Mouse (Mus musculus) brown adipose tissue, adult 24 weeks (tissue): ENCODE results near the gene Pdzrn4. TPM values are rescaled to one million over a fixed set of nuclear protein-coding genes. Genes with fewer than 3 reads are reported as not detected.

Experiments
- H3K27ac ChIP-seq: fragments of 200-500 bp; replicated peaks from 2 replicates; pipeline ENCODE4 v1.5.1; 2012; ENCODE audit warnings: low read depth, mild to moderate bottlenecking, low read length
- H3K4me1 ChIP-seq: fragments of 200-500 bp; 2 replicates; pipeline ENCODE4 v1.6.1; 2012; ENCODE audit warnings: low read length, mixed read lengths; ENCODE audit not compliant: control insufficient read depth, insufficient read depth, insufficient read length
- H3K4me3 ChIP-seq: fragments of 200-500 bp; 2 replicates; pipeline ENCODE4 v1.5.1; 2012; ENCODE audit warnings: low read depth, mild to moderate bottlenecking, low read length, moderate library complexity; ENCODE audit not compliant: insufficient read depth
- polyA plus RNA-seq: library from polyadenylated mRNA; stranded (reverse); fragments of >200 nt; gene quantifications from 2 replicates; pipeline ENCODE4 v1.2.4, GENCODE M21; 2012; ENCODE audit not compliant: missing spikeins, insufficient read depth, insufficient read length

Gene Pdzrn4
- polyA plus RNA-seq, 1 experiment, result not detected

GRCm38 (mm10) chr15:92678377-92678776 lies 281.7 kb downstream of the Pdzrn4 start:
- no peak overlapping the region for H3K27ac ChIP-seq
- H3K4me3 ChIP-seq, result no peak overlapping the region

GRCm38 (mm10) chr15:92679541-92679940 lies 282.9 kb downstream of the Pdzrn4 start:
- Histone ChIP-seq H3K4me1 (no peaks in the 10 kb centered on the region), H3K4me3 (no peak overlapping the region), H3K27ac (no peak overlapping the region)

More at GRCm38 (mm10) chr15:92678377-92678776, 281.7 kb downstream of the Pdzrn4 start:
- H3K4me1 ChIP-seq, result no peaks in the 10 kb centered on the region

GRCm38 (mm10) chr15:92696276-92696956 lies 299.7 kb downstream of the Pdzrn4 start:
- Histone ChIP-seq H3K27ac (no peak overlapping the region), H3K4me3 (no peak overlapping the region), H3K4me1 (no peaks in the 10 kb centered on the region)

GRCm38 (mm10) chr15:92704146-92704545 lies 307.5 kb downstream of the Pdzrn4 start:
- Histone ChIP-seq H3K27ac (no peak overlapping the region), H3K4me1 (no peaks in the 10 kb centered on the region), H3K4me3 (no peak overlapping the region)

DNA sequence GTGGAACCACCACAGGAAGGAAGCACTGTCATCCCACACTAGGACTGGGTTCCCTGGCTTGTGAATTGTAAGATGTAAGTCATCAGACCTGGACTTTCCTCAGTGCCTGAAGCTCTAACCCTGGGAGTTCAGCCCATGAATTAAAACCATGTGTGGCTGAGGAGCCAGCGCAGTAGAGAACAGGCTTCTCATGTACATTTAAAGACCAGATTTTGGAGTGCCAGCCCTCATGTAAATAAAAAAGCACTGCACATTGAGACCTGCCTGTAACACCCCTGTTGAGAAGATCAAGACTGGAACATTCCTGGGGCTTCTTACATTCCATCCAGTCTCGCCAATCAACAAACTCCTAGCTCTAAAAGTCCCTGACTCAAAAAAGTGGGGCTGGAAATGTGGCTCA lies 342.0 kb downstream of the Pdzrn4 start:
- Histone ChIP-seq H3K4me1 (no peaks in the 10 kb centered on the region), H3K27ac (no peak overlapping the region), H3K4me3 (no peak overlapping the region)

DNA sequence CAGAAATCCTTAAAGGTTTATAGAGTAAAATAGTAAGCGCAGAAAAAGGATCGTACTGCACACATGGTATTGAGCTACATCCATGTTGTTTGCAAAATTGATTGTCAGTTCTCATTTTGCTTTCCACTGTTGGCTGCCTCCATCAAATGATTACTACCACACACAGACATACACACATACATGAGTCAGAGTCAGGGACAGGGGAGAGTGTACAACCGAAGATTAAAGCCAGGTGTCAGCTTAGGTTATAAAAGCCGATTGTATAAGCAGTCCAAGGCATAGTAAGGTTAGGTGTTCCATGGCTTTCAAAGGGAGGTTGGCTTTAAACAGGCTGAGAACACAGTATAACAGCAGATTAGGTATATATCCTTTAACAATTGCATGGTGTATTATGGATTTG lies 343.2 kb downstream of the Pdzrn4 start:
- no peaks in the 10 kb centered on the region for H3K4me1 ChIP-seq
- no peak overlapping the region for H3K27ac ChIP-seq
- no peak overlapping the region for H3K4me3 ChIP-seq

- H3K27ac ChIP-seq, result no peak overlapping the region
- no peaks in the 10 kb centered on the region for H3K4me1 ChIP-seq
- no peak overlapping the region for H3K4me3 ChIP-seq
These were observed 346.9 kb downstream of the Pdzrn4 start for GRCm38 (mm10) chr15:92743624-92744023.

DNA sequence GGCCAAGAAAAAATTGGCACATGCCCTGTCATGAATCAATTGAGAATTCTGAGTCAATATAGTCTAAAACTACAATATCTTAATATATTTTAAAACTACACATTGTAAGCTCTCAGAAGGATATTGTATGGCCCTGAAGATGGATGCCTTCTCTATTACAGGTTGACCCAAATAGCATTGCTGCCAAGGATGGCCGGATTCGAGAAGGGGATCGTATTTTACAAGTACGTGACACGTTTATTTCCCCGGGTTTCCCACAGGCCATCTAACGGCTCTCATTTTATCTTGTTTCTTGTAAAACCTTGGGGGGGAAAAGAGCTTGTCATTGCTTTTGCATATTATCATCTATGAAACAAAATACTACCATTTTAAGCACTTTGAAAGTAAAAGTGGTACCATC lies 349.4 kb downstream of the Pdzrn4 start:
- Histone ChIP-seq H3K4me1 (no peaks in the 10 kb centered on the region), H3K27ac (no peak overlapping the region), H3K4me3 (no peak overlapping the region)

GRCm38 (mm10) chr15:92752167-92752566 lies 355.5 kb downstream of the Pdzrn4 start:
- Histone ChIP-seq H3K4me1 (no peaks in the 10 kb centered on the region), H3K4me3 (no peak overlapping the region), H3K27ac (no peak overlapping the region)

- H3K4me1 ChIP-seq, result no peaks in the 10 kb centered on the region
- no peak overlapping the region for H3K4me3 ChIP-seq
- no peak overlapping the region for H3K27ac ChIP-seq
These were observed 355.9 kb downstream of the Pdzrn4 start for GRCm38 (mm10) chr15:92752578-92752977.

DNA sequence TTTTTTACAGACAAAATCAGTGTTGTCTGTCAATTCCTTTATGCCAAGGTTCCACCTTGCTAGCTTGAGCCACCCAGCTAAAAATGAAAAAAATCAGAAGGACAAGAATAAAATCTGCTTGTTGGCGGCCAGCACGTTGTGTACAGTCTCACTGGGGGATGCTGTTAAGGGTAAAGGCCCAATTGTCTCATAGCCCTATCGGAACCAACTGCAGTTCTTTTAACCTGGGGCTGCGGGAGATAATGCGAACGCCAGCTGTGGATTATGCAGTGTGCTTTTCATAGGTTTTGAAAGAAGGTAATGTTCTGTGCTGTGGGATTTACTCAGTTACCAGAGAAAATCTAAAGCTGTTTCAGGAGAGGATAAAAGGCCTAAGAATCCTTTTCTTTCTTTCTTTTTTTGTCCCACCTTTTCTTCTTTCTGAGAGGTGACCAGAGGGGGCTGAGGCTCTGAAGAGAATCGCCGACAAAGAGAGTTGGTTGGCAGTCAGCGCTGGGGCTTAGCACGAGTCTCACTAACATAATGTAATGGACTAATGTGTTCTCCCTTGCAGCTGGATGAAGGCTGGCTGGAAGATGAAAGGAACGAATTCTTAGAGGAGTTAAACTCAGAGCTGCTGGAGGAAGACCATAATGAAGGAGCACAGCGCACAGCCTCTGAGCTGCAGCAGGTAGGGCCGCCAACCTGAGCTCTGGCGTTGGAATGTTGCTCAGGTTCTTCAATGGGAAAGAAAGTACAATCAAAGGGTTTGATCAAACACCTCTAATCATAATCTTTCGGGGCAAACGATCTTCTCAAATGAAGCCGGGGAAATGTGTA lies 360.6 kb downstream of the Pdzrn4 start:
- Histone ChIP-seq H3K27ac (no peak overlapping the region), H3K4me1 (no peaks in the 10 kb centered on the region), H3K4me3 (no peak overlapping the region)

DNA sequence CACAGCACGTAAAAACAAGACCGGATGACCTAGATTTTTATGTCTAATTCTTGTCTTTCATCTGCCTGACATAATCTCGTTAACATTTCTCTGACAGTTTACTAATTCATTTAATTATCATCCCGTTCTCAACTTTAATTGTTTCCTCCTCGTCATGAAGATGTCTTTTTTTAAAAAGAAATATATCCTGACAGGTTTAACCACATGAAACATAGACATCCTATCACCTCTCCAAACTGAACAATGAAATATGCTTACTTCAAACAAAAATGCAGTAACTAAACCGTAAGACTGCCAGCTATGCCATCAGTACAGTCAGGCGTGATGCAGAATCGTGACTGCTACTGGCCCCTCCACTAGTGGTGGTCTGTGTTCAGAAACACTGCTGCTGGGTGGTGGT lies 362.3 kb downstream of the Pdzrn4 start:
- Histone ChIP-seq H3K4me3 (no peak overlapping the region), H3K27ac (no peak overlapping the region), H3K4me1 (no peaks in the 10 kb centered on the region)

- Histone ChIP-seq H3K27ac (no peak overlapping the region), H3K4me3 (no peak overlapping the region), H3K4me1 (no peaks in the 10 kb centered on the region)
These were observed 366.6 kb downstream of the Pdzrn4 start for GRCm38 (mm10) chr15:92763303-92763702.

- Histone ChIP-seq H3K4me1 (no peaks in the 10 kb centered on the region), H3K27ac (no peak overlapping the region), H3K4me3 (no peak overlapping the region)
These were observed 372.9 kb downstream of the Pdzrn4 start for GRCm38 (mm10) chr15:92769535-92769934.

- no peak overlapping the region for H3K4me3 ChIP-seq
- H3K27ac ChIP-seq, result no peak overlapping the region
- H3K4me1 ChIP-seq, result no peaks in the 10 kb centered on the region
These were observed 391.4 kb downstream of the Pdzrn4 start for GRCm38 (mm10) chr15:92788036-92788435.

DNA sequence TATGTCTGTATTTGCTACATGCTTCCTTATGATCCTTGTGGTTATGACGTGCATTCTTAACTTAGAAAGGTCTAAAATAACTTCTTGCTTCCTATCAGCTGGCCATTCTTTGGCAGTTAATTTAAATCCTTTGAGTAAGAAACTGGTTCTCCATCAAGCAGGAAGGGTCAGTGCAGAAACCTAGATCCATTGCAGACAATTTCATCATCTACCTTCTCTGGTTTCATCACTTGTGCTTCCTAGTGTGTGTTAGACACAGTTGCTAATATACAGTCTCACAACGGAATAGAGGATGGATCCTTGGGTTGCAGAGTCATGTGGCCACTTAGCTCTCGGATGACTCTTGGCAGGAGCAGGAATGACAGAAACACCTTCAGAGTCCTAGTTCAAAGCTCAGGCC lies 397.6 kb downstream of the Pdzrn4 start:
- Histone ChIP-seq H3K4me1 (no peaks in the 10 kb centered on the region), H3K4me3 (no peak overlapping the region), H3K27ac (no peak overlapping the region)
